Comparison of ENCODE assay signal across 8 mouse cellular contexts in genomic region chrX:12006882-12007753, GRCm38 (mm10).
DNase-seq lines count a peak whose midpoint lies in the region; ATAC-seq lines count a peak whose summit lies in the region.

No protein-coding gene starts in this region.

- 4% methylated on average over 23 of the region's 75 CpGs for WGBS in embryonic facial prominence, embryonic 14.5 days
- WGBS in heart, embryonic 13.5 days = 1% methylated on average over 34 of the region's 75 CpGs
- 6% methylated on average over 34 of the region's 75 CpGs for WGBS in kidney, embryonic 16.5 days

- H3K27me3 ChIP-seq in embryonic facial prominence, embryonic 14.5 days (replicated peaks; ENCODE audit: control insufficient read depth, insufficient read depth, low read length) = peaks cover 52% of the 10 kb centered on the region
- H3K27me3 ChIP-seq in heart, embryonic 13.5 days (replicated peaks) = peaks cover 75% of the 10 kb centered on the region
- H3K27me3 ChIP-seq in kidney, embryonic 16.5 days (ENCODE audit: insufficient read depth, low read length) = peaks cover 60% of the 10 kb centered on the region

- DNase-seq in adrenal gland, postnatal 10 days = peak; percentile 74
- DNase-seq in embryonic facial prominence, embryonic 14.5 days (ENCODE audit: low spot score) = peak; percentile 58
- DNase-seq in lung, postnatal 36 days = peak; percentile 78
- DNase-seq in retina, postnatal 1 day = peak; percentile 94
- DNase-seq in T-cell, adult 2 months (ENCODE audit: low spot score) = no peak

- H3K4me2 ChIP-seq in embryonic facial prominence, embryonic 14.5 days (ENCODE audit: low read depth, low read length) = peak overlapping the region; percentile 68
- H3K4me2 ChIP-seq in heart, embryonic 13.5 days = peak overlapping the region; percentile 77
- peak overlapping the region; percentile 59 for H3K4me2 ChIP-seq in kidney, embryonic 16.5 days (replicated peaks; ENCODE audit: low read depth, low read length)

- H3K9ac ChIP-seq in embryonic facial prominence, embryonic 14.5 days (ENCODE audit: low read depth, low read length) = peak overlapping the region; percentile 67
- peak overlapping the region; percentile 82 for H3K9ac ChIP-seq in heart, embryonic 13.5 days
- peak overlapping the region; percentile 69 for H3K9ac ChIP-seq in kidney, embryonic 16.5 days (replicated peaks; ENCODE audit: low read length)

- peak overlapping the region; percentile 82 for H3K27ac ChIP-seq in embryonic facial prominence, embryonic 14.5 days (replicated peaks; ENCODE audit: low read depth, low read length)
- peak overlapping the region; percentile 90 for H3K27ac ChIP-seq in heart, embryonic 13.5 days (replicated peaks)
- peak overlapping the region; percentile 92 for H3K27ac ChIP-seq in kidney, embryonic 16.5 days (ENCODE audit: low read length)

- peak; percentile 27 for ATAC-seq in CD4-positive, CD25-positive, alpha-beta regulatory T cell, adult 4 months
- peak; percentile 73 for ATAC-seq in embryonic facial prominence, embryonic 14.5 days (ENCODE audit: low read depth)
- ATAC-seq in heart, embryonic 13.5 days (ENCODE audit: extremely low read depth, insufficient number of reproducible peaks, low FRiP score, low TSS enrichment) = peak; percentile 53
- ATAC-seq in kidney, embryonic 16.5 days (ENCODE audit: low FRiP score, low TSS enrichment) = peak; percentile 56; the same call in 1 of the 2 replicates

- peak overlapping the region; percentile 46 for H3K4me3 ChIP-seq in embryonic facial prominence, embryonic 14.5 days (ENCODE audit: low read depth, low read length)
- H3K4me3 ChIP-seq in heart, embryonic 13.5 days = peak overlapping the region; percentile 53
- peak overlapping the region; percentile 46 for H3K4me3 ChIP-seq in kidney, embryonic 16.5 days (ENCODE audit: low read length)

- H3K9me3 ChIP-seq in embryonic facial prominence, embryonic 14.5 days (ENCODE audit: control insufficient read depth, low read length) = no peaks in the 10 kb centered on the region
- H3K9me3 ChIP-seq in heart, embryonic 13.5 days = no peaks in the 10 kb centered on the region
- H3K9me3 ChIP-seq in kidney, embryonic 16.5 days (ENCODE audit: low read length) = no peaks in the 10 kb centered on the region

- H3K4me1 ChIP-seq in embryonic facial prominence, embryonic 14.5 days (ENCODE audit: control insufficient read depth, insufficient read depth, low read length) = peaks cover 11% of the 10 kb centered on the region
- H3K4me1 ChIP-seq in heart, embryonic 13.5 days = peaks cover 38% of the 10 kb centered on the region
- peaks cover 29% of the 10 kb centered on the region for H3K4me1 ChIP-seq in kidney, embryonic 16.5 days (ENCODE audit: insufficient read depth, low read length)

- no peaks in the 10 kb centered on the region for H3K36me3 ChIP-seq in embryonic facial prominence, embryonic 14.5 days (ENCODE audit: control insufficient read depth, insufficient read depth, low read length)
- no peaks in the 10 kb centered on the region for H3K36me3 ChIP-seq in heart, embryonic 13.5 days
- H3K36me3 ChIP-seq in kidney, embryonic 16.5 days (ENCODE audit: insufficient read depth, low read length) = no peaks in the 10 kb centered on the region
